Mouse (Mus musculus) neural tube, embryonic 15.5 days (tissue): ENCODE data around the gene Nup62. TPM values are rescaled to one million over a fixed set of nuclear protein-coding genes. Genes with fewer than 3 reads are reported as not detected.

Experiments
- ATAC-seq: fragments of 200-750 bp; cut with Nextera tagmentation; 2 replicates; pipeline ENCODE4 v1.8.0; 2017; ENCODE audit warnings: mild to moderate bottlenecking, moderate TSS enrichment, moderate library complexity; ENCODE audit not compliant: low FRiP score
- H3K27ac ChIP-seq: fragments of 300-500 bp; sonication (generic); replicated peaks from 2 replicates; pipeline ENCODE4 v1.5.1; 2015; ENCODE audit warnings: mild to moderate bottlenecking, inconsistent platforms
- H3K27me3 ChIP-seq: fragments of 300-500 bp; sonication (generic); replicated peaks from 2 replicates; pipeline ENCODE4 v1.6.1; 2015; ENCODE audit warnings: inconsistent platforms
- H3K36me3 ChIP-seq: fragments of 300-500 bp; sonication (generic); 2 replicates; pipeline ENCODE4 v1.6.1; 2015; ENCODE audit warnings: inconsistent platforms
- H3K4me1 ChIP-seq: fragments of 300-500 bp; sonication (generic); 2 replicates; pipeline ENCODE4 v1.6.1; 2015; ENCODE audit warnings: inconsistent platforms
- H3K4me2 ChIP-seq: fragments of 300-500 bp; sonication (generic); 2 replicates; pipeline ENCODE4 v1.6.1; 2015; ENCODE audit warnings: inconsistent platforms, mild to moderate bottlenecking, moderate library complexity
- H3K4me3 ChIP-seq: fragments of 300-500 bp; sonication (generic); replicated peaks from 2 replicates; pipeline ENCODE4 v1.5.1; 2015; ENCODE audit warnings: mild to moderate bottlenecking, inconsistent platforms
- H3K9ac ChIP-seq: fragments of 300-500 bp; sonication (generic); replicated peaks from 2 replicates; pipeline ENCODE4 v1.6.1; 2015; ENCODE audit warnings: mild to moderate bottlenecking, inconsistent platforms
- H3K9me3 ChIP-seq: fragments of 300-500 bp; sonication (generic); replicated peaks from 2 replicates; pipeline ENCODE4 v1.6.1; 2016; ENCODE audit warnings: inconsistent platforms
- WGBS: fragments of 180-500 bp; shearing (Covaris S2); methylation state at CpG from one replicate; pipeline ENCODE4 v1.1.7; 2015; ENCODE audit warnings: mixed read lengths; 5-methylcytosine and 5-hydroxymethylcytosine counted together
- polyA plus RNA-seq: library from polyadenylated mRNA; unstranded; fragments of >200 nt; fragmentation: Nextera tagmentation; extraction: Ambion mirVana; gene quantifications from 2 replicates; pipeline ENCODE4 v1.2.1, GENCODE M21; 2015

The Nup62 gene
- polyA plus RNA-seq, 1 experiment from 2014 or later, result 40.7 TPM

DNA sequence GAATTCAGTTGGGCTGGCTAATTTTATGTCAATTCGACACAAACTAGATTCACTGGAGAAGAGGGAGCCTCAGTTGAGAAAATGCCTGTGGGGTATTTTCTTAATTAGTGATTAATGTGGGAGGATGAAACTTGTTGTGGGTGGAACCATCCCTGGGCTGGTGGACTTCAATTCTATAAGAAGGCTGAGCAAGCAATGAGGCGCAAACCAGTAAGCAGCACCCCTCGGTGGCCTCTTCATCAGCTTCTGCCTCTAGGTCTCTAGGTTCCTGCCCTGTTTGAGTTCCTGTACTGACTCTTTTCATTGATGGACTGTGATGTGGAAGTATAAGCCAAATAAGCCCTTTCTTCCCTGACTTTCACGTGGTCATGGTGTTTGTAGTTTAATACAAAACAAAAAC lies 5.5 kb upstream of the Nup62 start:
- Histone ChIP-seq H3K9me3 (no peaks in the 10 kb centered on the region), H3K9ac (no peak overlapping the region), H3K4me3 (no peak overlapping the region), H3K4me2 (no peak overlapping the region), H3K36me3 (no peaks in the 10 kb centered on the region), H3K4me1 (peaks cover 7% of the 10 kb centered on the region), H3K27ac (no peak overlapping the region), H3K27me3 (no peaks in the 10 kb centered on the region)
- WGBS, result 86% methylated on average over 4 of the region's 4 CpGs
- ATAC-seq, result no peak

DNA sequence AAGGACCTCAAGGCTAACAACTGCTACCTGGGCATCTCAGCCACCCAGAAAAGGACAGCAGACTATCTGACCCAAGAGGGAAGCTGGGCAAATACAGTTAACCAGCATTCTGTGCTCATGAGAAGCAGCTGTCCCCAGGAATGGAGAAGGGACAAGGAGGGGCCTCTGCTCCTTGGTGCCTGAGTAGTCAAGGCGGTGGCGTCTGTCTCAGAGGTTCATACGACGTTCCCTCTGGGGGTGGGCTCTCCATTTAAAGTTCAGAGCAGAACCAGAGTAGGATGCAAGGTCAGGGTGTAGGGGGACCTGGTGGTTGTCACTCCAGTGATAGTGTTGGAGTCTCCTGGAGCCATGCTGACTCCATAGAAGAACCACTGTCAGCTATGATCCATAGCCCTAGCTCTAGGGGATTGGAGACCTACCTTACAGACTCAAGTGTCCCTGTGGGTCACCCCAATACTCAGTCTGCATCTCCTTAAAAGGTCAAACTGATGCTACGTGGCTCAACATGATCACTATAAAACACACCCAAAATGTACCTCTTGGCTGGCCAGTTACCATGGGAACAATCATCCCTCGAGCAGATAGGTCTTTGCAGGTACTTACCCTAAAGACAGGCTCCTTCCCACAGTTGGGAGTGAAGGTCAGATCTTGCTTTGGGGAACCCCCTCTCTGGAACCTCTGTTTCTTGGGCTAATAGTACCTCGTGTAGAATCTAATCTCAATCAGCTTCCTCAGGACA lies 4.9 kb upstream of the Nup62 start:
- Histone ChIP-seq H3K9me3 (no peaks in the 10 kb centered on the region), H3K9ac (no peak overlapping the region), H3K4me1 (peaks cover 10% of the 10 kb centered on the region), H3K4me2 (no peak overlapping the region), H3K27me3 (no peaks in the 10 kb centered on the region), H3K4me3 (no peak overlapping the region), H3K27ac (no peak overlapping the region), H3K36me3 (no peaks in the 10 kb centered on the region)
- WGBS, result 93% methylated on average over 7 of the region's 7 CpGs
- ATAC-seq, result no peak

DNA sequence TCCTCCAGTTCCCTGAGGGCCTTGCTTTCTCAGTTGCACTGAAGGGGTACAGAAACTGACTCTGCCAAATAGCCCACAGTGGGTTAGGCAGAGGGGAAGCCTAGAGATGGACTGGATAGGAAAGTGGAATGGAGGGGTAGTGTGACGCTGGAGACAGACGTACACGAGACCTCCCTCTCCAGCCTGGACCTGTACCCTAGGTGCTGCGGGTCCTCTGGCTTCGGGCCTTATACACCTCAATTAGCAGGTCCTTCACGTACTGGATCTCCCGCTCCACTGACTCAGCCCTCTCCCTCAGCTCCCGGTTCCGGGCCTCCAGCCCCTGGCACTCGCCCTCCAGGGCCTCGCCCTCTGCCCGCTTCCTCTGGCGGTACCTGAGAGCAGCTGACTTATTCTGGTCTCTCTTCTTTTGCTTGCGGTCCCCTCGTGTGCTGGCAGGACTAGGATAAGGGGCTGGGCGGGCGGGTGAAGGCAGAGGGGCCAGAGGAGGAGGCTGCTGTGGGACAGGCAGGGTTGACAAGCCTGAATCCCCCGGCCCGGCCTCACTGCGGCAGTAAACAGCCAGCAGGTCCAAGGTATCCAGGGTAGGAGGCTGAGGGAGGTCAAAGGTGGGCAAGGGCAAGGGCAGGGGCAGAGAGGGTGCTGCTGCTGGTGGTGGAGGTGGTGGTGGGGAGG lies 3.1 kb upstream of the Nup62 start:
- no peak overlapping the region for H3K27ac ChIP-seq
- no peak overlapping the region for H3K9ac ChIP-seq
- ATAC-seq, result no peak
- H3K9me3 ChIP-seq, result no peaks in the 10 kb centered on the region
- no peaks in the 10 kb centered on the region for H3K36me3 ChIP-seq
- 92% methylated on average over 20 of the region's 20 CpGs for WGBS
- peaks cover 19% of the 10 kb centered on the region for H3K4me1 ChIP-seq
- H3K4me2 ChIP-seq, result no peak overlapping the region
- H3K27me3 ChIP-seq, result no peaks in the 10 kb centered on the region
- no peak overlapping the region for H3K4me3 ChIP-seq

DNA sequence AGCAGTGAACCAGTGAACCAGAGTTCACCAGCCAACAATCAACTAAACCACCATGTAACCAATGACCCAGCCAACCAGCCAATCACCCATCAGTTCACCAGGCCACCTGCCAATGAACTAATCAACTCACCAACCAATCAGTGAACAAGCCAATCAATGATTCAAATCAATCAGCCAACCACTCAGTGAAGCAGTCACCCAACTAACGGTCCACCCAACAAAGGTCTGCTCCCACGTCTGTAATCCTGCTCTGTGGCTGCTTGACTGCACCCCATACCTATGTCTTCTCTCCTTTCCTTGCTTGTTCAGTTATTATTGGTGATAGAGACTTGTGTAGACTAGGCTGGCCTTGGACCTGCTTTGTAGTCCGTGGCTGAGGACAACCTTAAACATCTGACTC lies 1.9 kb upstream of the Nup62 start:
- 91% methylated on average over 3 of the region's 3 CpGs for WGBS
- H3K36me3 ChIP-seq, result no peaks in the 10 kb centered on the region
- ATAC-seq, result no peak

DNA sequence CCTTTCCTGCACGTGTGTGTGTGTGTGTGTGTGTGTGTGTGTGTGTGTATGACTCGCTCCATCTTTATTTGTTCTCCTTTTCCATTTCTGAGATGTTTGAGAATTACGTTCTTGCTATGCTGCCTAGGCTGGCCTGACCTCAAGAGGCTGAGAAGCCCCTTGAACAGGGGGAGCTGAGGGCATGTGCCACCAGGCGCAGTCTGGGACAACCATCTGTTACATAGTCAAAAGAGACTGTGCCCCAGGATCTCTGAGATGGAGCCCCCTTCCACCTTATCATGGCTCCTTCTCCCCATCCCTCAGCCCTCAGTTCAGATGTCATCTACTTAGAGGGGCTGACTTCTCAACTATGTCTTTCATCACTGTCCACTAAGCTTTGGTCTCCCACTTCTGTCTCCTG lies 1.5 kb upstream of the Nup62 start:
- 93% methylated on average over 4 of the region's 4 CpGs for WGBS
- no peak for ATAC-seq
- Histone ChIP-seq H3K9ac (no peak overlapping the region), H3K9me3 (no peaks in the 10 kb centered on the region), H3K27ac (no peak overlapping the region), H3K4me2 (no peak overlapping the region), H3K4me3 (no peak overlapping the region), H3K4me1 (peaks cover 36% of the 10 kb centered on the region), H3K36me3 (no peaks in the 10 kb centered on the region), H3K27me3 (no peaks in the 10 kb centered on the region)

More for the DNA sequence above, 1.9 kb upstream of the Nup62 start:
- H3K27me3 ChIP-seq, result no peaks in the 10 kb centered on the region
- no peaks in the 10 kb centered on the region for H3K9me3 ChIP-seq
- no peak overlapping the region for H3K4me3 ChIP-seq
- no peak overlapping the region for H3K27ac ChIP-seq
- no peak overlapping the region for H3K4me2 ChIP-seq
- no peak overlapping the region for H3K9ac ChIP-seq
- peaks cover 31% of the 10 kb centered on the region for H3K4me1 ChIP-seq

DNA sequence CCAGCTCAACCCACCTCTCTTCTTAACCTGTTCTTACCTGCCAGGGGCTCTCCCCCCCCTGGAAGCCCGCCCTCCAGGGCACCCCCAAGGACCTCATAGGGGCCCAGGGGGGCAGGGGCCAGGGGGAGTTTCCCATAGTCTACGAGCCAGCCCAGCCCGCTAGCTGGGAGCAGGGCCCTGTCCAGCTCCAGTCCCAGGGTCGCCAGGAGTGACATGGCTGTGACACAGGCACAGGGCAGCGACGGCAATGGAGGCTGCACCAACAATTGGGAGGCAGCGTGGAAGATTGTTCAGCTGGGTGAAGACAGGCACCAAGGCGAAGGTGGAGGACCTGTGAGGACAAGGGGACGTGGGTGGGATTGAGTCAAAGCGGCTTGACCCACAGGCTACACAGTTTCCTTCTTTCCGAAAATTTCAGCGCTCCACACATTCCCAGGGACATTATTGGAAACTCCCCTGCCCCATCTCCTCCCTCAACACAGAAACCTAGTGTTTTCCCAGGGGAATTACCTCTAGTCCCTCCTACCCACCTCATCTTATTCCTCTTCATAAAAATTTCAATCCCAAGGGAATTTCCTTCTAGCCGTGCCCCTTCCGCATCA lies 835 bp upstream of the Nup62 start:
- peak overlapping the region; percentile 63 for H3K4me2 ChIP-seq
- peak overlapping the region; percentile 99 for H3K4me3 ChIP-seq
- H3K9ac ChIP-seq, result peak overlapping the region; percentile 85; the same call in 1 of the 2 replicates
- no peaks in the 10 kb centered on the region for H3K27me3 ChIP-seq
- H3K36me3 ChIP-seq, result no peaks in the 10 kb centered on the region
- H3K4me1 ChIP-seq, result peaks cover 42% of the 10 kb centered on the region
- H3K27ac ChIP-seq, result peak overlapping the region; percentile 95
- no peak; the same call in 1 of the 2 replicates for ATAC-seq
- H3K9me3 ChIP-seq, result no peaks in the 10 kb centered on the region
- WGBS, result 26% methylated on average over 14 of the region's 14 CpGs

DNA sequence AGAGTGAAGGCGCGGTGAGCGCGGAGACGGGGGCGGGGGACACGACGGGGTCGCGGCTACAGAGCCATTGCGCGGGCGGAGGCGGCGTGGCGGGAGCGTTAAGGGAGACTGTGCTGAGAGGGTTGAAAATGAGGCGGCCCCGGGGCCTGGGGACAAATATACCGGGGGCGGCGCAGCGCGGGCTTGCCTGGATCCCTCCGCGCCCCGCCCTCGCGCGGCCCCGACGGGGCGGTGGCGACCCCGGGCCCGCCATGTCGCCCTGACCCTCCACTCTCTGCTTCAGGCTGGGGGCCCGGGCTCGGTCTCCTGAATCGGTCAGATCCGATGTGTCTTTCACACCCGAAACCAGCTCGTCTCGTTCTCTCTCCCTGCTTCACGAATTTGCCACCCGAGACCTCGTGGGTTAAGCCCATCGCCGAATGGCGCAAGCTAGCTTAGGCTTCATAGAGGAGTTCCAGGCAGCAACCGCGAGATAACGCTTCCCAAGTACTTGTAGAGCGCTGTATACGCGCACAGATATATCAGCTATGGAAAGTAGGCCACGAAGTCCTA lies 658 bp downstream of the Nup62 start, which contains the start of gene Atf5:
Gene Atf5 (minus strand): TSS at position 189 of the 552 bp plus-strand sequence.
- Histone ChIP-seq H3K4me3 (peak within 1 kb of the TSS; percentile 99), H3K4me1 (peaks cover 50% of the 10 kb centered on the region), H3K27ac (peak within 1 kb of the TSS; percentile 95), H3K4me2 (peak within 1 kb of the TSS; percentile 63), H3K9me3 (no peaks in the 10 kb centered on the region), H3K36me3 (no peaks in the 10 kb centered on the region), H3K9ac (peak within 1 kb of the TSS; percentile 85), H3K27me3 (no peaks in the 10 kb centered on the region)
- peak; percentile 57 for ATAC-seq
- under 1% methylated on average over 55 of the region's 57 CpGs for WGBS

DNA sequence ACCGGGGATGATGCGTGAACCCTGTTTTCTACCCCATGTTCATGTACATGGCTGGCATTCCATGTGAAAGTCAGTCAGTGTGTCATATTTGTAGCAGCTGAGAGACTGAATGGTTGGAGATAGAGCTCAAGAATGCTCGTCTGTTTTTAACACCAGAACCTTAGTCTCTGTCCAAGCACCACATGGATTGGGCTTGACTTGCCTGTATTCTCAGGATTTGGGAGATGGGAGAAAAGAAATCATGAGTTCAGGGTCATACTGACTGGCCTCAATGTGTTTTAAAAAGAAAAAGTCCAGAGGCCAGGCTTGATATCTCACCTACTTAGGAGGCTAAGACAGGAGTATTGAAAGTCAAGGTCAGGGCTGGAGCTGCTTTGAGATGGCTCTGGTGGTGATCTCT lies 1.6 kb downstream of the Nup62 start:
- Histone ChIP-seq H3K9ac (peak overlapping the region; percentile 85), H3K4me1 (peaks cover 52% of the 10 kb centered on the region), H3K27ac (peak overlapping the region; percentile 95; the same call in 1 of the 2 replicates), H3K36me3 (no peaks in the 10 kb centered on the region), H3K9me3 (no peaks in the 10 kb centered on the region), H3K4me3 (peak overlapping the region; percentile 99), H3K27me3 (no peaks in the 10 kb centered on the region), H3K4me2 (peak overlapping the region; percentile 63)
- WGBS, result 31% methylated on average over 3 of the region's 3 CpGs
- no peak for ATAC-seq

DNA sequence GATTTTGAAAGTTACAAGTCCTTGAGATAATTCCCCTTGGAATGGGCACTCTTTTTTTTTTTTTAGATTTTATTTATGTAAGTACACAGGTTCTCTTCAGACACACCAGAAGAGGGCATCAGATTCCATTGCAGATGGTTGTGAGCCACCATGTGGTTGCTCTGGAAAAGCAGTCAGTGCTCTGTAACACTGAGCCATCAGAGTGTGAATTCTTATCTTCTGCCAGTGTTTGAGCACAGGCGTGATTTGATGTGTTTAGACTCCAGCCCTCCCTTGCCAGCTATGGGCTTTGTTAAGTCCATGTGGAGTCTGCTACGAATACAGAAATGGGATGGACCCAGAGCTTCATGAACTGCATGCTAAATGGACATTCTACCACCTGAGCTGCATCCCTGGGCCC lies 2.3 kb downstream of the Nup62 start:
- peaks cover 52% of the 10 kb centered on the region for H3K4me1 ChIP-seq
- peak overlapping the region; percentile 85 for H3K9ac ChIP-seq
- no peaks in the 10 kb centered on the region for H3K36me3 ChIP-seq
- peak overlapping the region; percentile 63 for H3K4me2 ChIP-seq
- peak overlapping the region; percentile 99 for H3K4me3 ChIP-seq
- ATAC-seq, result no peak
- 31% methylated on average over 2 of the region's 2 CpGs for WGBS
- no peaks in the 10 kb centered on the region for H3K9me3 ChIP-seq
- 0 out of 2 replicates have a peak overlapping the region, but pooled peaks have one; percentile 13 for H3K27ac ChIP-seq
- no peaks in the 10 kb centered on the region for H3K27me3 ChIP-seq

DNA sequence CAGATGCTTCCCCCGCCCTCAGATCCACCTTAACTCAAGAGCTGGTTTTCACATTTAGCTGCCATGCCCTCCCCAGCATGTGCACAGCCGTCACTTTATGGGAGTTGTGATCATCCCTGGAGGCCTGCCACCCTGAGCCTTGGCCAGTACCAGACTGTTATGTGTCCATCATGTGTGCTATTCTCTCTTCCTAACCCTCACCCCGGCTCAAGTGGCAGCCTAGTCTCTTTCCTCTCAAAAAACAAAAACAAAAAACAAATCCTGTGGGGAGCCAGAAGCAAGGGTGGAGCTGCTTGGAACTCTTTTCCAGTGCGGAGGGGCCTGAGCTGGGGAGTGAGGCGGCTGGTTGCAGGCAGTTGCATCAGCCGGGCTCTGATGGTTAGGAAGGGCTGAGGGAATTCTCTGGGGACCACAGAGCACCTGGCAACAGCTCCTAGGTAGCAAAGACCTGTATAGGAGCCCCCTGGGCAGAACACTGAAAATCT lies 2.9 kb downstream of the Nup62 start:
- Histone ChIP-seq H3K4me1 (peaks cover 55% of the 10 kb centered on the region), H3K27me3 (no peaks in the 10 kb centered on the region)

DNA sequence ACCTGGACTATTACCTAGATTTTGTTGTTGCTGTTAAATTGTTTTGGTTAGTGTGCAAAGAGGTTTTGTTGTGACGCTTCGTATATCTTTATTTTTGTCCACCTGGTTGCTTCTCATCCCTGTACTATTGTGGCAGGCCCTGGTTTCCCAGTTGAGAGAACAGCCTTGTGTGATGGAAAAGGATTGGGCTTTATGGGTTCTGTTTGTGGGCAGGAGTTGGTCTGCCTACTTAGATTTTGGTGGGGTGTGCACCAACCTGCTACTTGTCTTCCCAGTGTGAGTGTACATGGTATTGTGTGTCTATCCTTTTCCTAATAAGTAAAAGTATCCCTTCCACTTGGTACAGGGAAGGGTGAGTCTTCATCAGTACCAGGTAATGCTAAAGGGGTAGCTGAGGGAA lies 3.5 kb downstream of the Nup62 start:
- H3K9me3 ChIP-seq, result no peaks in the 10 kb centered on the region
- H3K4me3 ChIP-seq, result no peak overlapping the region
- no peaks in the 10 kb centered on the region for H3K27me3 ChIP-seq
- peak overlapping the region; percentile 63 for H3K4me2 ChIP-seq
- no peak overlapping the region for H3K27ac ChIP-seq
- peaks cover 61% of the 10 kb centered on the region for H3K4me1 ChIP-seq
- no peak for ATAC-seq
- WGBS, result 94% methylated on average over 2 of the region's 2 CpGs
- H3K9ac ChIP-seq, result 0 out of 2 replicates have a peak overlapping the region, but pooled peaks have one; percentile 4
- H3K36me3 ChIP-seq, result no peaks in the 10 kb centered on the region

More for the DNA sequence above, 2.9 kb downstream of the Nup62 start:
- Histone ChIP-seq H3K9ac (peak overlapping the region; percentile 4; the same call in 1 of the 2 replicates), H3K27ac (0 out of 2 replicates have a peak overlapping the region, but pooled peaks have one; percentile 13), H3K4me3 (peak overlapping the region; percentile 99), H3K9me3 (no peaks in the 10 kb centered on the region), H3K36me3 (no peaks in the 10 kb centered on the region), H3K4me2 (peak overlapping the region; percentile 63)
- ATAC-seq, result no peak
- 47% methylated on average over 6 of the region's 6 CpGs for WGBS
